8 mouse cellular contexts compared by ENCODE assay signal in genomic region chr10:87552726-87553125, GRCm38 (mm10). TPM values are rescaled to one million over a fixed set of nuclear protein-coding genes. Genes with fewer than 3 reads are reported as not detected.
DNase-seq lines count a peak whose midpoint lies in the region; ATAC-seq and TF ChIP-seq lines count a peak whose summit lies in the region.

No protein-coding gene starts in this region.

- peaks cover 25% of the 10 kb centered on the region for H3K27me3 ChIP-seq in forebrain, embryonic 11.5 days (ENCODE audit: control insufficient read depth, insufficient read depth, low read length)
- peaks cover 2% of the 10 kb centered on the region; the same call in 1 of the 2 replicates for H3K27me3 ChIP-seq in hindbrain, embryonic 16.5 days (replicated peaks; ENCODE audit: control insufficient read depth, insufficient read depth, low read length)
- H3K27me3 ChIP-seq in megakaryocyte, embryonic 14.5 days (replicated peaks): peaks cover 5% of the 10 kb centered on the region
- no peaks in the 10 kb centered on the region for H3K27me3 ChIP-seq in small intestine, adult 2 months (ENCODE audit: control insufficient read depth, insufficient read depth, low read length)

- peak overlapping the region; percentile 26; the same call in 1 of the 2 replicates for H3K4me2 ChIP-seq in forebrain, embryonic 11.5 days (ENCODE audit: low read depth, low read length, severe bottlenecking)
- H3K4me2 ChIP-seq in hindbrain, embryonic 16.5 days (ENCODE audit: low read length): peak overlapping the region; percentile 36

- TF ChIP-seq CTCF in small intestine, adult 2 months (IDR thresholded peaks at IDR 0.05; ENCODE audit: extremely low read depth, insufficient read length, insufficient replicate concordance, low read depth, low read length): peak; percentile 95; the same call in 1 of the 2 replicates

- H3K9ac ChIP-seq in forebrain, embryonic 11.5 days (ENCODE audit: low read length): no peak overlapping the region
- H3K9ac ChIP-seq in hindbrain, embryonic 16.5 days (ENCODE audit: low read depth, low read length): no peak overlapping the region

- H3K27ac ChIP-seq in forebrain, embryonic 11.5 days (ENCODE audit: low read depth, low read length): no peak overlapping the region
- no peak overlapping the region for H3K27ac ChIP-seq in hindbrain, embryonic 16.5 days (ENCODE audit: low read depth, low read length)
- no peak overlapping the region for H3K27ac ChIP-seq in small intestine, adult 2 months (ENCODE audit: insufficient read depth, low read depth, low read length)

- DNase-seq in ovary, adult 18-20 months (ENCODE audit: low spot score): peak; percentile 9
- no peak for DNase-seq in ovary, postnatal 36 days (ENCODE audit: low spot score)
- DNase-seq in c-Kit-positive CD71-negative TER-119-negative erythroid progenitor cells, embryonic 14.5 days (ENCODE audit: low read depth): peak; percentile 28
- peak; percentile 70 for DNase-seq in forebrain, embryonic 11.5 days (ENCODE audit: low spot score)
- DNase-seq in layer of hippocampus, postnatal 36 days: peak; percentile 31 to 52

- WGBS in forebrain, embryonic 11.5 days: 29% methylated on average over 8 of the region's 8 CpGs
- WGBS in hindbrain, embryonic 16.5 days: 35% methylated on average over 8 of the region's 8 CpGs
- 32% methylated on average over 8 of the region's 8 CpGs for WGBS in small intestine, adult 2 months

- ATAC-seq in forebrain, embryonic 11.5 days (replicated peaks; ENCODE audit: low FRiP score): peak; percentile 73
- ATAC-seq in hindbrain, embryonic 16.5 days: peak; percentile 89

- no peak for TF ChIP-seq POLR2A in small intestine, adult 2 months (IDR thresholded peaks at IDR 0.05; ENCODE audit: low read depth, low read length)

- H3K36me3 ChIP-seq in forebrain, embryonic 11.5 days (ENCODE audit: control insufficient read depth, insufficient read depth, low read length): no peaks in the 10 kb centered on the region
- H3K36me3 ChIP-seq in hindbrain, embryonic 16.5 days (ENCODE audit: control insufficient read depth, insufficient read depth, low read length): no peaks in the 10 kb centered on the region
- no peaks in the 10 kb centered on the region for H3K36me3 ChIP-seq in megakaryocyte, embryonic 14.5 days (replicated peaks; ENCODE audit: low read length)
- H3K36me3 ChIP-seq in small intestine, adult 2 months (ENCODE audit: control insufficient read depth, insufficient read depth, low read length): no peaks in the 10 kb centered on the region

- no peaks in the 10 kb centered on the region; the same call in 1 of the 2 replicates for H3K4me1 ChIP-seq in forebrain, embryonic 11.5 days (replicated peaks; ENCODE audit: control insufficient read depth, insufficient read depth, low read length)
- no peaks in the 10 kb centered on the region for H3K4me1 ChIP-seq in hindbrain, embryonic 16.5 days (ENCODE audit: control insufficient read depth, insufficient read depth, low read depth, low read length)
- H3K4me1 ChIP-seq in megakaryocyte, embryonic 14.5 days: 0 out of 2 replicates have a peak, but pooled peaks cover 3% of the 10 kb centered on the region
- H3K4me1 ChIP-seq in small intestine, adult 2 months (ENCODE audit: control insufficient read depth, insufficient read depth, insufficient read length, low read length): no peaks in the 10 kb centered on the region

- H3K4me3 ChIP-seq in forebrain, embryonic 11.5 days (ENCODE audit: low read depth, low read length): no peak overlapping the region
- H3K4me3 ChIP-seq in hindbrain, embryonic 16.5 days (ENCODE audit: low read length): no peak overlapping the region
- H3K4me3 ChIP-seq in megakaryocyte, embryonic 14.5 days (replicated peaks): peak overlapping the region; percentile 26
- H3K4me3 ChIP-seq in small intestine, adult 2 months (ENCODE audit: low read depth, low read length): no peak overlapping the region

- no peaks in the 10 kb centered on the region for H3K9me3 ChIP-seq in forebrain, embryonic 11.5 days (ENCODE audit: control insufficient read depth, low read length)
- no peaks in the 10 kb centered on the region for H3K9me3 ChIP-seq in hindbrain, embryonic 16.5 days (ENCODE audit: control insufficient read depth, low read length)
- H3K9me3 ChIP-seq in megakaryocyte, embryonic 14.5 days: no peaks in the 10 kb centered on the region

RNA-seq across cellular contexts. Expression of gene Pah, which starts 31.1 kb away (rescaled TPM):
- polyA plus RNA-seq in forebrain, embryonic 11.5 days (2014; fragmentation: Nextera tagmentation; extraction: Ambion mirVana): not detected in 2 replicates
- polyA plus RNA-seq in hindbrain, embryonic 16.5 days (2015; fragmentation: Nextera tagmentation; extraction: Ambion mirVana): 0.10 TPM in 1 of 2 replicates, not detected in the other
- not detected for total RNA-seq in layer of hippocampus, postnatal 36 days (2021)
- polyA plus RNA-seq in megakaryocyte, embryonic 14.5 days (2012; ENCODE audit: insufficient read depth, low replicate concordance): not detected in 2 replicates
- 2.7 TPM in 1 of 2 replicates, not detected in the other for polyA plus RNA-seq in small intestine, adult 2 months (2012; rRNA removed)

RNA-seq across cellular contexts. Expression of gene Ascl1, which starts 59.3 kb away (rescaled TPM):
- polyA plus RNA-seq in forebrain, embryonic 11.5 days (2014; fragmentation: Nextera tagmentation; extraction: Ambion mirVana): 60.6 and 69.9 TPM in 2 replicates
- 6.3 and 9.6 TPM in 2 replicates for polyA plus RNA-seq in hindbrain, embryonic 16.5 days (2015; fragmentation: Nextera tagmentation; extraction: Ambion mirVana)
- 1 to 10 TPM; 5.6 to 6.0 TPM for total RNA-seq in layer of hippocampus, postnatal 36 days (2021)
- not detected in 2 replicates for polyA plus RNA-seq in megakaryocyte, embryonic 14.5 days (2012; ENCODE audit: insufficient read depth, low replicate concordance)
- 0.24 and 0.27 TPM in 2 replicates for polyA plus RNA-seq in small intestine, adult 2 months (2012; rRNA removed)
